Mouse (Mus musculus) ZHBTc4 (cell line): Measurements from ENCODE around the gene Dcdc2a.

Experiments
- DNase-seq: peaks from one replicate; pipeline ENCODE4 v3.0.0-alpha.2; 2011; ENCODE audit warnings: low read depth, low spot score

Gene Dcdc2a

DNA sequence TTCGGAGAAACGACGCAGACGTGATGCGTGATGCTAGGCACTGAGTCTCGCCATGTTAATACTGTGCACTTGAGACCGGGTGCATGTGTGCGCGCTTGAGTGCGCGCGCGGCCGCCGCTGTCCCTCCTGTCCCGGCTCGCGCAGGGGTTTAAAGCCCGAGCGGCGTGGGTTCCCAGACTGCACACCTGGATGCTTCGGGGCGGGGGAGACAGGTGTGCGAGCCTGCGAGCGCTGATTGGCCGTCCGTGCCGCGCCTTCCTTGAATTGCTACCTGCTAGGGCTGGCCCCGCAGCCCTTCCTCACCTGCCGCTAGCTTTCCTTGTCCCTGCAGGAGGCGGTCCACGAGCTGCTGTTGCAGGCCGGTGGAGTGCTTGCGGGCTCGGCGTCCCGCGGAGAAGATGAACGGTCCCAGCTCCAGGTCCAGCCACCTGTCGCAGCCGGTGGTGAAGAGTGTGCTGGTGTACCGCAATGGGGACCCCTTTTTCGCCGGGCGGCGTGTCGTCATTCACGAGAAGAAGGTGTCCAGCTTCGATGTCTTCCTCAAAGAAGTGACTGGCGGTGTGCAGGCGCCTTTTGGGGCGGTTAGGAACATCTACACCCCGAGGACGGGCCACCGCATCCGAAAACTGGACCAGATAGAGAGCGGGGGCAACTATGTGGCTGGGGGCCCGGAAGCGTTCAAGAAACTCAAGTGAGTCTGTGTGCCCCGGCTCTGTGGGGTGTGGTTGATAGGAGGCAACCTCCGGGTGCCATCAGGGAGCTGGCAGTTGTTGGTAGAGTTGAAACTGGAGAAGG is at the start of gene Dcdc2a:
Dcdc2a (plus strand) TSS at position 132 of the 795 bp plus-strand sequence.
- peak; percentile 62 for DNase-seq

DNA sequence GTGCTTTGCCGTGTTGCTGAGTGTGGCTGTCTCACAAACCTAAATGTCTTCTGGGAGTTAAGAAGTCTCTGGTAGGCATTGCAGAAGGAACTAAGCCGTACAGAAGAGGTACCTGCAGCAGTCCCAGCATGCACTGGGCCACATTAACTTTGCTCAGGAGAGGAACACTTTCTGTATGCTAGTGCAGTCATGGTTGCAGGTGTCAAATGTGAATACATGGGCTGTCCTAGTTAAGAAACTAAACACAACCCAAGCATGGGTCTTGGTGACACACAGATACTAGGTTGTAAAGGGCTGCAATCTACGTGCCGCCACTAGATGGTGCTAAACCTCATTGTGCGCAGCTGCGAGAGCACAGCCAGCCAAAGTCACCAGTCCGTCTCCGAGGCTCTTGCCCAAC is 48.7 kb upstream of the Dcdc2a start:
- DNase-seq = no peak

DNA sequence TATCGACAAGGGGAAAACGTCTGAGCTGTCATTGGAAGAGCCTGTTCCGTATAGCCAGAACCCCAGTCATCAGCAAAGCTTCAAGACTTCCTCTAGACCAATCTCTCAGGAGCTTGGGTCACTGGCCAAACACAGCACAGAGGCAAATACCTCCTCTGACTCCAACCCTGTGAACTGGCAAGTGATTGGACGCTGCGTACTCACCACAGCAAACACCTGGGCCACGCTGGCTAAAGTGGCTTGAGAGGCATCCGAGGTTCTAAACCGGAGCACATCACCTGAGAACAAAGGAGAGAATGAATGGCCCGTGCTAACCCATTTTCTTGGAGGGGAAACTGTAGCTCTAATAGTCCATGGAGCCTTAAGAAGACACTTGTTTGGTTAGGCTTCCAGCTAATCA is 37.5 kb upstream of the Dcdc2a start:
- no peak for DNase-seq

GRCm38 (mm10) chr13:25019793-25020539 is 35.8 kb upstream of the Dcdc2a start, which contains the start of gene Mrs2:
Gene Mrs2 (minus strand): TSS chr13:25020379.
- peak; percentile 92 for DNase-seq

- DNase-seq = no peak
These were observed 35.3 kb upstream of the Dcdc2a start for GRCm38 (mm10) chr13:25020540-25020892.

DNA sequence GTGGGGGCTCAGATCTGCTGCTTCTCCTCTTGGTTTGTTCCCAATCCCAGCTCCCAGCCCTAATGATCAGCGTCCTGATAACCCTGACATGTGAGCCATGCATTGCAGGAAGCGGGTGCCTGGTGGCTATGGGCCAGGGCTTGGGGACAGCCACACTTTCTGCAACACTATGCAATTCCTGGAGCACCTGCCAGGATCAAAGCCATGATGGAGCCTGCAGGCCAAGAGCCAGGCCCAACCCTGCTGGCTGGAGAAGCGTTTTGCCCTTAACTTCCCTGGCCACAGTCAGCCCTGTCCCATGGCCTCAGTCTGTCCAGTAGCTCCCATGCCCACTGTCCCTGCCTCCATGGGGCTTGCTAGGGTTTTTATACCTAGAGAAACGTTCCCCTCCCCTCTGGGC is 33.4 kb upstream of the Dcdc2a start:
- no peak for DNase-seq

- no peak for DNase-seq
These were observed 32.7 kb upstream of the Dcdc2a start for GRCm38 (mm10) chr13:25023129-25023528.

- peak; percentile 52 for DNase-seq
These were observed 31.1 kb upstream of the Dcdc2a start for GRCm38 (mm10) chr13:25024655-25025054.

- DNase-seq = no peak
These were observed 29.2 kb upstream of the Dcdc2a start for GRCm38 (mm10) chr13:25026409-25027113.

DNA sequence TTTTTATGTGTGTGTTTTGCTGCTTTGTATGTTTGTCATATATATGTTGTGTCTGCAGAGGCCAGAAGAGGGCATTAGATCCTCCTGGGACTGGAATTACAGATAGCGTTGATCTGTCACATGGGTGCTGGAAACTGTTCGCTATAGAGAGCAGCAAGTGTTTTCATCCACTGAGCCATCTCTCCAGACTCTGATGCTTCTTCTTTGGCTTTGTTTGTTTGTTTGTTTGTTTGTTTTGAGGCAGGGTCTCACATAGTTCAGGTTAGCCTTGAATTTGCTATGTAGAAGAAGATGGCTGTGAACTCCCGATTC is 28.7 kb upstream of the Dcdc2a start:
- no peak for DNase-seq

DNA sequence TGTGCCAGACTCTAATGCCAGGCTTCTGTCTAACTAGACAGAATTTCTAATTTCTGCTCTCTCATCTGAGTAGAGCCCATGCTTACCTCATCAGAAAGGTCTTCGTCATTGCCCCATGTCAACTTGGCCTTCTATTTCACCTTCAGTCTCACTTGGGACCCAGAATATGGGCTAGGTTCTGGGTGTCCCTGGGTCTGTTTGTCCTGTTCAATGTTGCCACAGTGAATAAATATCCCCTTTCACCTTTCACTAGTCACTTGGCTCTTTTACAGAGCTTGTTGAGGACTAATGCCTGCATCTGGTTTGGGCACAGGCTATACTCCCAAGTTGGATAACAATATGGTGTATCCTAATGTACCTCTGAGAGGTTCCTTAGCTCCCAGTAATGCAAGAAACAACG is 16.3 kb upstream of the Dcdc2a start:
- no peak for DNase-seq

- peak; percentile 65 for DNase-seq
These were observed 3.1 kb upstream of the Dcdc2a start for GRCm38 (mm10) chr13:25052671-25053070.

DNA sequence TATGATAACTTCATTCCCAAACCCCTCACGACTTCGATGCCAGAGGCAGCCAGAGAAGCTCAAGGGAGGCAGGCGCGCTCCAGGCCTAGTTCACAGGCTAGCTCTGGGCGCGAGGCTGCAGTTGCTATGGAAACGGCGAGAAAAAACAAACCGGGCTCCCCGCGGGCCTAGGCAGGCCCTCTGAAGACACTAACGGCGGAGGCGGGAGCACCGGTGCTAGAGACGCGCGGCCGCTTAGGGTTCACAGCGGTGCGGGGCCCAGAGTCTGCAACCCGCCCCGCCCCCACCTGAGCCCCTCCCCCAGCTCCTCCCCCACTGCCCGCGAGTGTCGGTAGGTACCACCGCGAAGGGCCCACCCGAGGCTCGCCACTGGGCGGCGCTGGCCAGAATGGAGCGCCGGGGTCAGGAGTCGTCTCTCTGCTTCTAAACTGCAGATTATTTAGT is 671 bp upstream of the Dcdc2a start:
- DNase-seq = peak; percentile 87

- no peak for DNase-seq
These were observed 10.9 kb downstream of the Dcdc2a start for GRCm38 (mm10) chr13:25066659-25067058.

DNA sequence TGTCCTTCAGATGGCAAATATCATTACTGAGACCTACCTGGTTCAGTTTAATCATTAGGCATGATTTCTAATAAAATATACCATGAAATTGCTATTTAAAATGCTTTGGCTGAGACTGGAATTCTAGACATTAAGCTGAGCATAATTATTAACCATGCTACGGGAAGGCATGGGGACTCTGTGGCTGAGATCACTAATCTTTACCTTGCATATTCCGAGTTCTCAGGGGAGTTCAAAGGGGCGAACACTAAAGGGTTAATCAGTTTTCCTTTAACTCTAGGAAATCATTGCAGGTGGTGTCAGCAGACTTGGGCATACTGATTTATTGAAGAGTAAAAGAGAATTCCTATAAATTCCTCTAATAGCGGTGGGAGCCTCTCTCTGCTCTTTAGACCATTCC is 11.4 kb downstream of the Dcdc2a start:
- no peak for DNase-seq

DNA sequence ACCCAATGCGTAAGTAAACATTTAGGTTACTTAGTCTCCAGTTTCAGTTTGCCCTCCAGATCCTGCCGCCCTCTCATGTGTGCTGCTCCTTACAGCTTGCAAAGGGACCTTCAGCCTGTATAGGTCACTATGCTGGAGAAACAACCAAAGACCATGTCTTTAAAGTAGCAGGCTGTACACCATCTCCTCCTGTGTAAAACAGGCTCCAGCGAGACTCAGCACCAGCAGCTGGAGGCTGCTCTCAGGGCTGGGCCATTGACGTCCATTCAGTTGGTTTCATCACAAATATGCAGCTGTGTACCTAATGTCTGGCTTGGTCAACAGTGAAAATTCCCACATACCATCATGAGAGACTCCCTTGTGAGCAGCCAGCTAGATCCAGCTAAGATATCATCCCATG is 14.0 kb downstream of the Dcdc2a start:
- DNase-seq = no peak

- DNase-seq = no peak
These were observed 15.0 kb downstream of the Dcdc2a start for GRCm38 (mm10) chr13:25070791-25071190.

DNA sequence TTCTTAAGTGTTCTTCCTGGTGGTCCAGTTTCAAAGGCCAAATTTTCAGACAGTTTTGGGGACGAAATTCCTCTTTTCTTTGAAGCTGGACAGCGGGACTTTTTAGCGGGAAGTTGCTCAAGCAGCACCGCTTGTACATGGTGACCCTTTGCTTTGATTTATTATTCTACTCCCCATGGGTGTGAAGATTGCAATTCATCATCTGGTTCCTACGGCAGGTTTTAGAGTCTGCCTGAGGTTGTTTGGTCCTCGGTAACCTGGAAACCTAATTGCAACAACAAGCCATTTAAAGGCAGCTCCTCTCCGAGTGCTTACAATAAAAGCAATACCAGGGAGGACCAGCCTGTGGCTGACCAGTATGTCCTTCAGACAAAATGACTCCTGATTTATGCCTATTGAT is 21.5 kb downstream of the Dcdc2a start:
- no peak for DNase-seq

GRCm38 (mm10) chr13:25083144-25083572 is 27.4 kb downstream of the Dcdc2a start:
- DNase-seq = no peak

- no peak for DNase-seq
These were observed 29.3 kb downstream of the Dcdc2a start for GRCm38 (mm10) chr13:25085147-25085546.

- DNase-seq = no peak
These were observed 35.5 kb downstream of the Dcdc2a start for GRCm38 (mm10) chr13:25091347-25091746.

GRCm38 (mm10) chr13:25093776-25094175 is 38.0 kb downstream of the Dcdc2a start:
- DNase-seq = no peak
